Mouse (Mus musculus) cerebellum, postnatal 36 days (tissue): ENCODE data around the gene Cryaa.

ENCODE experiments used
- DNase-seq, 2 experiments: peaks; one replicate each; pipeline ENCODE4 v3.0.0; 2021 to 2022; ENCODE audit warnings: mixed read lengths in 2 of 2

Gene Cryaa

GRCm38 (mm10) chr17:31677507-31677906, at the start of gene Cryaa:
TSS of gene Cryaa (plus strand) at chr17:31677807.
- DNase-seq, result no peak

GRCm38 (mm10) chr17:31627961-31628360, 49.6 kb upstream of the Cryaa start:
- DNase-seq, result no peak

- no peak for DNase-seq
Measured at GRCm38 (mm10) chr17:31631081-31631800, 46.4 kb upstream of the Cryaa start.

GRCm38 (mm10) chr17:31633007-31633406, 44.6 kb upstream of the Cryaa start:
- no peak for DNase-seq

GRCm38 (mm10) chr17:31634896-31635295, 42.7 kb upstream of the Cryaa start:
- DNase-seq, result no peak

GRCm38 (mm10) chr17:31635781-31636180, 41.8 kb upstream of the Cryaa start:
- no peak for DNase-seq

GRCm38 (mm10) chr17:31636277-31636941, 41.2 kb upstream of the Cryaa start:
- no peak for DNase-seq

GRCm38 (mm10) chr17:31636942-31637811, 40.4 kb upstream of the Cryaa start, which contains the start of gene Cbs:
TSS of gene Cbs (minus strand) at chr17:31637238.
- DNase-seq, result peak; percentile 32 to 53

GRCm38 (mm10) chr17:31637866-31638570, 39.6 kb upstream of the Cryaa start:
- DNase-seq, result peak in 1 of 2 experiments; percentile 30

GRCm38 (mm10) chr17:31639651-31640050, 38.0 kb upstream of the Cryaa start:
- DNase-seq, result no peak

GRCm38 (mm10) chr17:31642331-31642730, 35.3 kb upstream of the Cryaa start:
- no peak for DNase-seq

GRCm38 (mm10) chr17:31642913-31643312, 34.7 kb upstream of the Cryaa start:
- DNase-seq, result no peak

GRCm38 (mm10) chr17:31646199-31647002, 31.2 kb upstream of the Cryaa start:
- DNase-seq, result no peak

GRCm38 (mm10) chr17:31652152-31652551, 25.5 kb upstream of the Cryaa start:
- no peak for DNase-seq

- no peak for DNase-seq
Measured at GRCm38 (mm10) chr17:31653277-31653676, 24.3 kb upstream of the Cryaa start.

- no peak for DNase-seq
Measured at GRCm38 (mm10) chr17:31655366-31655765, 22.2 kb upstream of the Cryaa start.

- no peak for DNase-seq
Measured at GRCm38 (mm10) chr17:31656682-31657081, 20.9 kb upstream of the Cryaa start.

GRCm38 (mm10) chr17:31657141-31657983, 20.2 kb upstream of the Cryaa start:
- DNase-seq, result no peak

- no peak for DNase-seq
Measured at GRCm38 (mm10) chr17:31658136-31658467, 19.5 kb upstream of the Cryaa start.

- DNase-seq, result peak; percentile 97 to 99
Measured at GRCm38 (mm10) chr17:31658468-31659185, 19.0 kb upstream of the Cryaa start, which contains the start of gene U2af1. TSS of gene U2af1 (minus strand) at chr17:31658892.
